In genomic region chr17:8389790-8390095, GRCm38 (mm10) we compare ENCODE assay signal across 11 mouse cellular contexts. TPM values are rescaled to one million over a fixed set of nuclear protein-coding genes. Genes with fewer than 3 reads are reported as not detected.
DNase-seq lines count a peak whose midpoint lies in the region; ATAC-seq and TF ChIP-seq lines count a peak whose summit lies in the region.
"Had no signal": no experiment of that assay in that cellular context is flagged by ENCODE, and none has a peak within 500 bp of the region (broad histone marks: within the 10 kb centered on the region; RNA-seq: fewer than 3 reads in every experiment).

No protein-coding gene starts in this region.

- DNase-seq in limb, embryonic 11.5 days (ENCODE audit: low spot score), result no peak
- DNase-seq in spleen, postnatal 14 days (ENCODE audit: low spot score in 2 of 2), result no peak
- DNase-seq in retina, postnatal 1 day, result no peak
- no peak for DNase-seq in c-Kit-positive CD71-positive TER-119-positive erythroid progenitor cells, embryonic 14.5 days (ENCODE audit: low spot score)
- DNase-seq: cerebellum, adult 11-12 months; lung, postnatal 14 days had no signal

- H3K9ac ChIP-seq in intestine, embryonic 15.5 days, result no peak overlapping the region
- no peak overlapping the region for H3K9ac ChIP-seq in intestine, embryonic 16.5 days (ENCODE audit: low read depth, low read length)
- no peak overlapping the region for H3K9ac ChIP-seq in embryonic facial prominence, embryonic 13.5 days
- no peak overlapping the region for H3K9ac ChIP-seq in limb, embryonic 11.5 days (ENCODE audit: low read length)

- H3K27me3 ChIP-seq in intestine, embryonic 15.5 days (replicated peaks), result peaks cover 32% of the 10 kb centered on the region
- peaks cover 19% of the 10 kb centered on the region for H3K27me3 ChIP-seq in intestine, embryonic 16.5 days (replicated peaks; ENCODE audit: control insufficient read depth, insufficient read depth, low read length)
- H3K27me3 ChIP-seq in E14TG2a.4 (ENCODE audit: insufficient read depth, low read length), result peaks cover 35% of the 10 kb centered on the region
- peaks cover 50% of the 10 kb centered on the region for H3K27me3 ChIP-seq in embryonic facial prominence, embryonic 13.5 days
- peaks cover 13% of the 10 kb centered on the region for H3K27me3 ChIP-seq in limb, embryonic 11.5 days (ENCODE audit: control insufficient read depth, insufficient read depth, low read length)

- no peak overlapping the region for H3K4me3 ChIP-seq in intestine, embryonic 15.5 days (replicated peaks)
- no peak overlapping the region for H3K4me3 ChIP-seq in intestine, embryonic 16.5 days (ENCODE audit: low read length)
- H3K4me3 ChIP-seq in E14TG2a.4 (replicated peaks; ENCODE audit: low read length), result peak overlapping the region; percentile 68
- no peak overlapping the region; the same call in 1 of the 2 replicates for H3K4me3 ChIP-seq in embryonic facial prominence, embryonic 13.5 days
- no peak overlapping the region for H3K4me3 ChIP-seq in limb, embryonic 11.5 days (ENCODE audit: low read depth, low read length)

- WGBS in intestine, embryonic 15.5 days, result 9% methylated on average over 10 of the region's 10 CpGs
- WGBS in intestine, embryonic 16.5 days, result 7% methylated on average over 10 of the region's 10 CpGs
- 5% methylated on average over 10 of the region's 10 CpGs for WGBS in embryonic facial prominence, embryonic 13.5 days
- WGBS in limb, embryonic 11.5 days, result 4% methylated on average over 10 of the region's 10 CpGs

- no peaks in the 10 kb centered on the region for H3K9me3 ChIP-seq in intestine, embryonic 15.5 days
- H3K9me3 ChIP-seq in intestine, embryonic 16.5 days (ENCODE audit: control insufficient read depth, low read length), result no peaks in the 10 kb centered on the region
- H3K9me3 ChIP-seq in E14TG2a.4 (ENCODE audit: low read length), result no peaks in the 10 kb centered on the region
- H3K9me3 ChIP-seq in embryonic facial prominence, embryonic 13.5 days, result no peaks in the 10 kb centered on the region
- H3K9me3 ChIP-seq in limb, embryonic 11.5 days (ENCODE audit: control insufficient read depth, low read length), result no peaks in the 10 kb centered on the region

- H3K27ac ChIP-seq in intestine, embryonic 15.5 days, result no peak overlapping the region
- no peak overlapping the region for H3K27ac ChIP-seq in intestine, embryonic 16.5 days (ENCODE audit: low read length)
- H3K27ac ChIP-seq in embryonic facial prominence, embryonic 13.5 days, result no peak overlapping the region
- no peak overlapping the region for H3K27ac ChIP-seq in limb, embryonic 11.5 days (replicated peaks; ENCODE audit: low read depth, low read length)

- H3K4me1 ChIP-seq in intestine, embryonic 15.5 days (replicated peaks), result no peaks in the 10 kb centered on the region
- no peaks in the 10 kb centered on the region for H3K4me1 ChIP-seq in intestine, embryonic 16.5 days (ENCODE audit: control insufficient read depth, insufficient read depth, low read length)
- peaks cover 48% of the 10 kb centered on the region for H3K4me1 ChIP-seq in E14TG2a.4 (replicated peaks; ENCODE audit: low read depth, low read length)
- peaks cover 12% of the 10 kb centered on the region for H3K4me1 ChIP-seq in embryonic facial prominence, embryonic 13.5 days
- H3K4me1 ChIP-seq in limb, embryonic 11.5 days (ENCODE audit: control insufficient read depth, insufficient read depth, low read length), result peaks cover 9% of the 10 kb centered on the region

- TF ChIP-seq CTCF in E14TG2a.4 (conservative IDR thresholded peaks at IDR 0.05; ENCODE audit: low read length), result no peak

- peak overlapping the region; percentile 29 for H3K4me2 ChIP-seq in intestine, embryonic 15.5 days (replicated peaks)
- H3K4me2 ChIP-seq in intestine, embryonic 16.5 days (ENCODE audit: low read depth, low read length), result no peak overlapping the region
- peak overlapping the region; percentile 43 for H3K4me2 ChIP-seq in embryonic facial prominence, embryonic 13.5 days
- peak overlapping the region; percentile 60 for H3K4me2 ChIP-seq in limb, embryonic 11.5 days (ENCODE audit: low read depth, severe bottlenecking)

- H3K36me3 ChIP-seq in intestine, embryonic 15.5 days, result no peaks in the 10 kb centered on the region
- H3K36me3 ChIP-seq in intestine, embryonic 16.5 days (ENCODE audit: control insufficient read depth, insufficient read depth, low read length), result no peaks in the 10 kb centered on the region
- no peaks in the 10 kb centered on the region for H3K36me3 ChIP-seq in E14TG2a.4 (ENCODE audit: insufficient read depth, low read length)
- H3K36me3 ChIP-seq in embryonic facial prominence, embryonic 13.5 days, result no peaks in the 10 kb centered on the region
- no peaks in the 10 kb centered on the region for H3K36me3 ChIP-seq in limb, embryonic 11.5 days (ENCODE audit: control insufficient read depth, insufficient read depth, low read length)

- ATAC-seq in intestine, embryonic 15.5 days, result no peak
- ATAC-seq in intestine, embryonic 16.5 days, result no peak
- ATAC-seq in embryonic facial prominence, embryonic 13.5 days (ENCODE audit: insufficient number of reproducible peaks, insufficient read depth, low FRiP score, low TSS enrichment, low read depth), result no peak
- no peak for ATAC-seq in limb, embryonic 11.5 days (ENCODE audit: insufficient number of reproducible peaks, low FRiP score, low TSS enrichment, low read depth)

RNA-seq across cellular contexts. Expression of gene T2, which starts 34.0 kb away (rescaled TPM):
- 0.13 and 0.27 TPM in 2 replicates for polyA plus RNA-seq in intestine, embryonic 15.5 days (2015; fragmentation: Nextera tagmentation; extraction: Ambion mirVana)
- 0.22 and 0.24 TPM in 2 replicates for polyA plus RNA-seq in intestine, embryonic 16.5 days (2015; fragmentation: Nextera tagmentation; extraction: Ambion mirVana)
- 0.81 and 1.4 TPM in 2 replicates for polyA plus RNA-seq in embryonic facial prominence, embryonic 13.5 days (2015; fragmentation: Nextera tagmentation; extraction: Ambion mirVana)
- polyA plus RNA-seq in limb, embryonic 11.5 days (2014; fragmentation: Nextera tagmentation; extraction: Ambion mirVana), result 1.2 and 2.1 TPM in 2 replicates

RNA-seq across cellular contexts. Expression of gene T, which starts 44.5 kb away (rescaled TPM):
- 0.30 and 0.45 TPM in 2 replicates for polyA plus RNA-seq in intestine, embryonic 15.5 days (2015; fragmentation: Nextera tagmentation; extraction: Ambion mirVana)
- 0.17 and 0.23 TPM in 2 replicates for polyA plus RNA-seq in intestine, embryonic 16.5 days (2015; fragmentation: Nextera tagmentation; extraction: Ambion mirVana)
- 0.99 and 1.0 TPM in 2 replicates for polyA plus RNA-seq in embryonic facial prominence, embryonic 13.5 days (2015; fragmentation: Nextera tagmentation; extraction: Ambion mirVana)
- 1.1 and 1.5 TPM in 2 replicates for polyA plus RNA-seq in limb, embryonic 11.5 days (2014; fragmentation: Nextera tagmentation; extraction: Ambion mirVana)
- polyA plus RNA-seq: activated CD4-positive, CD25-positive, alpha-beta regulatory T cell, adult 4 months had no signal

RNA-seq across cellular contexts. Expression of gene Prr18, which starts 52.5 kb away (rescaled TPM):
- 0.39 and 0.61 TPM in 2 replicates for polyA plus RNA-seq in intestine, embryonic 15.5 days (2015; fragmentation: Nextera tagmentation; extraction: Ambion mirVana)
- 0.17 and 0.20 TPM in 2 replicates for polyA plus RNA-seq in intestine, embryonic 16.5 days (2015; fragmentation: Nextera tagmentation; extraction: Ambion mirVana)
- polyA plus RNA-seq in embryonic facial prominence, embryonic 13.5 days (2015; fragmentation: Nextera tagmentation; extraction: Ambion mirVana), result 0.45 and 0.52 TPM in 2 replicates
- 0.20 and 0.45 TPM in 2 replicates for polyA plus RNA-seq in limb, embryonic 11.5 days (2014; fragmentation: Nextera tagmentation; extraction: Ambion mirVana)
